Mouse (Mus musculus) lung, adult 2 months (tissue): ENCODE measurements around the gene Arfgap3. TPM values are rescaled to one million over a fixed set of nuclear protein-coding genes. Genes with fewer than 3 reads are reported as not detected.
"Not testable (repeated sequence)": the region's sequence is repeated elsewhere in the genome, so short reads cannot be mapped to it uniquely, and the experiment has no call there.

Experiments used
- DNase-seq: peaks from one replicate; pipeline ENCODE4 v3.0.0; 2022
- H3K4me1 ChIP-seq: fragments of 200-500 bp; 2 replicates; pipeline ENCODE4 v1.6.1; 2011; ENCODE audit warnings: low read length; ENCODE audit not compliant: control insufficient read depth, insufficient read depth
- H3K4me3 ChIP-seq: fragments of 200-500 bp; replicated peaks from 2 replicates; pipeline ENCODE3; 2011; ENCODE audit warnings: low read depth, mild to moderate bottlenecking, control low read depth, low read length; ENCODE audit errors: extremely low read depth
- CTCF ChIP-seq: fragments of 200-500 bp; IDR thresholded peaks from 2 replicates; pipeline ENCODE4 v1.5.1; 2011; ENCODE audit warnings: mild to moderate bottlenecking, low read length, control low read depth; ENCODE audit not compliant: insufficient read depth
- POLR2A ChIP-seq: fragments of 200-500 bp; IDR thresholded peaks from 2 replicates; pipeline ENCODE4 v1.6.1; 2011; ENCODE audit warnings: low read depth, mild to moderate bottlenecking, control low read depth, low read length, borderline replicate concordance; ENCODE audit errors: extremely low read depth
- WGBS: fragments of 180-500 bp; shearing (Covaris S2); methylation state at CpG from one replicate; pipeline ENCODE4 v1.1.7; 2018; 5-methylcytosine and 5-hydroxymethylcytosine counted together
- polyA plus RNA-seq: library from polyadenylated mRNA; depleted of rRNA; stranded (reverse); fragments of >200 nt; gene quantifications from 2 replicates; pipeline ENCODE4 v1.2.3, GENCODE M21; 2012; rRNA removed

Gene Arfgap3
- 27.2 and 31.1 TPM in 2 replicates for polyA plus RNA-seq

GRCm38 (mm10) chr15:83349954-83350711 is at the start of gene Arfgap3:
TSS of gene Arfgap3 (minus strand) at chr15:83350247.
- peak; percentile 92 for DNase-seq
- Histone ChIP-seq H3K4me3 (peak within 1 kb of the TSS; percentile 88), H3K4me1 (peaks cover 5% of the 10 kb centered on the region; the same call in 1 of the 2 replicates)
- no peak for TF ChIP-seq CTCF
- peak; percentile 48; the same call in 1 of the 2 replicates for TF ChIP-seq POLR2A
- WGBS = under 1% methylated on average over 60 of the region's 60 CpGs

DNA sequence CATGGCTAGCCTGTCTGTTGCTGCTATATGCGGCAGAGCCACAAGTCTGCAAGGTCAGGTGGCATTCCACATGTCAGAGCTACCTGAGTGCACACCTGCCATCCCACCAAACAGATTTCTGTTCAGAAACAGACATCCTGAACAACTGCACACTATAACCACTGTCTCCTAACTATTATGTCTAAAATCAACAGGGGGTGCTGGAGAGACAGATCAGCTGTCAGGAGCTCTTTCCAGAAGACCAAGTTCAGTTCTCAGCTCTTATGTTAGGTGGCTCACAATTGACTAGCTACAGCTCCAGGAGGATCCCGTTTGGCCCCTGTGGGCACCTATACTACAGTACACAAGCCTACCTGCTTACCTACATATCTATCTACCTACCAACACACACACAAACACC is 42.7 kb upstream of the Arfgap3 start:
- WGBS = 81% methylated on average over 2 of the region's 2 CpGs
- no peak for DNase-seq
- TF ChIP-seq POLR2A = no peak
- Histone ChIP-seq H3K4me1 (peaks cover 6% of the 10 kb centered on the region; the same call in 1 of the 2 replicates), H3K4me3 (no peak overlapping the region)

DNA sequence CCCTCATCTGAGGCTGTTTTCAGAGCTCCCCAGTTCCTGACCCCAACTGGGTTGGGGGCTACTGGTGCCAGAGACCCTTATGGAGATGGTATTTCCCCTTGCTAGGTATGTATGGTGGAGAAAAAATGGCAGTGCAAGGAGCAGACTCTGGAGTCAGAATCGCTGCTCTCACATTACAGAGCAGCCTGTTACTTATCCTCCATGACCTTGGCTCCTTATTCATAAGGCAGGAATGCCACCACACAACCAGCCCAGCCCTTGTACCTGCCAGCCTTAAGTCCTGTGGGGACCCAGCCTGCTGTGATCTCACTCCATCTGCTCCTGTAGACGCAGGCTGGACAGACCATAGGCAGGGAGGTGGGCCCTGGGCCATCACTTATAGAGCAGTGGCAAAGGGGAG is 37.9 kb upstream of the Arfgap3 start:
- TF ChIP-seq CTCF (no peak), POLR2A (no peak)
- DNase-seq = no peak
- Histone ChIP-seq H3K4me1 (no peaks in the 10 kb centered on the region), H3K4me3 (no peak overlapping the region)
- WGBS = 75% methylated on average over 2 of the region's 2 CpGs

GRCm38 (mm10) chr15:83383633-83384032 is 33.6 kb upstream of the Arfgap3 start:
- TF ChIP-seq CTCF = peak; percentile 54; the same call in 1 of the 2 replicates
- no peak for TF ChIP-seq POLR2A
- DNase-seq = no peak
- H3K4me3 ChIP-seq = no peak overlapping the region

DNA sequence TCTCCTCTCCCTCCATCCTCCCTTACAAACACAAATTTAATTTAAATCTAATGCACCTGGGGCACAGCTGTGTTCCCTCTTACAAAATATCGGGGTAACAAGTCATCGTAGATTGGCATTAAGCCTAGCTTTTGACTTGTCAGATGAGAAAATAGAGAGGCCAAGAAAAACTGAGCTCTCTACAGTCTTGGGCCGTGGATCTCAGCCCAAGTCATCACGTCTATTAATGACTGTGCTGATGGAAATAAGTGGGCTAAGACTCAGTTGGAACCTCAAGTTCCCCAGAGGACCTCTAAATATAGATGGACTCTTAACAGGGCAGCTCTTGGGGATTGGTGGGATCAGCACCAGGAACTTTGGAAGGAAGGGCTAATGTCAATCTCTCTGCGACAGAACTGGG is 33.1 kb upstream of the Arfgap3 start:
- Histone ChIP-seq H3K4me1 (no peaks in the 10 kb centered on the region), H3K4me3 (no peak overlapping the region)
- 79% methylated on average over 5 of the region's 5 CpGs for WGBS
- no peak for TF ChIP-seq POLR2A
- no peak for TF ChIP-seq CTCF
- DNase-seq = no peak

More at GRCm38 (mm10) chr15:83383633-83384032, 33.6 kb upstream of the Arfgap3 start:
- H3K4me1 ChIP-seq = no peaks in the 10 kb centered on the region
- WGBS = 67% methylated on average over 2 of the region's 2 CpGs

DNA sequence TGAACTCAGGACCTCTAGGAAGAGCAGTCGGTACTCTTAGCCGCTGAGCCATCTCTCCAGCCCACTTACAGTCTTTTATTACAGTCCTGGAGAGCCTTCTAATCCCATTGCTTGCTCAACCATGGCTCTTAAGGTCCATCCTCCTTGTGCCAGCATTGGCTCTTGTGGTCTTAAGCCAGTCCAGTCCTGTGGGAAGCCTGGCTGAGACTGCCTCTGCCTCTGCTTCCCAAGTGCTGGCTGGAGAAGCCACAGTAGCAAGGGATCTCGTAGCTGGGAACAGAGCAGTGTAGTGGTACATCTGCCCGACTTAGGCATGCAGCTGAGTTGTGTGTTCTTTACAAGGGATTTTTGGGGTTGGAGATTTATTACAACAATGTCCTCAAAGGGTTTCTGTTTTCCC is 32.4 kb upstream of the Arfgap3 start:
- TF ChIP-seq CTCF (no peak), POLR2A (no peak)
- no peak overlapping the region for H3K4me3 ChIP-seq
- WGBS = 88% methylated on average over 4 of the region's 4 CpGs
- no peaks in the 10 kb centered on the region for H3K4me1 ChIP-seq
- no peak for DNase-seq

- peaks cover 12% of the 10 kb centered on the region for H3K4me1 ChIP-seq
- DNase-seq = no peak
- 69% methylated on average over 4 of the region's 4 CpGs for WGBS
- TF ChIP-seq POLR2A (no peak), CTCF (no peak)
- H3K4me3 ChIP-seq = no peak overlapping the region
Measured at GRCm38 (mm10) chr15:83377153-83377552, 27.1 kb upstream of the Arfgap3 start.

DNA sequence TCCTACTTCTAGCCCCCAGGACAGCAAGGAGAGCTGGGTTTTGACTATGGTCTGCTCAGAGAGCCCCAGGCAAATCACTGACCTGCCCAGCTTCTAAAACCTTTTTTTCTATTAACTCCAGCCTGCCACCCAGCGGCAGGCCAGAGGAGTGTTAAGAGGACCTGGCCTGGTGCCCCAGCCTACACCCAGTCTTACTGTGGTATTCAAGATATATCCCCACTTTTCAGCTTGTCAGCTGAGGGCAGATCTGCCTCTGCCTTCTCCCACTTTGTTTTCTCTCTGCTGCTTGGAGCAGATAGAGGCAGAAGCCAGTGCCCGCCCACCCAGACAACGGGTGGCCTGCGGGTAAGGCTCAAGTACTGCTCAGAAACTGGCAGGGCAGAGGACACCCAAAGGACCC is 25.1 kb upstream of the Arfgap3 start:
- WGBS = 52% methylated on average over 4 of the region's 4 CpGs
- no peak overlapping the region for H3K4me3 ChIP-seq
- TF ChIP-seq CTCF = peak; percentile 64
- TF ChIP-seq POLR2A = no peak
- DNase-seq = peak; percentile 79
- H3K4me1 ChIP-seq = peaks cover 12% of the 10 kb centered on the region

- DNase-seq = no peak
- peaks cover 12% of the 10 kb centered on the region for H3K4me1 ChIP-seq
- no peak for TF ChIP-seq POLR2A
- no peak overlapping the region for H3K4me3 ChIP-seq
Measured at GRCm38 (mm10) chr15:83374076-83374475, 24.0 kb upstream of the Arfgap3 start.

DNA sequence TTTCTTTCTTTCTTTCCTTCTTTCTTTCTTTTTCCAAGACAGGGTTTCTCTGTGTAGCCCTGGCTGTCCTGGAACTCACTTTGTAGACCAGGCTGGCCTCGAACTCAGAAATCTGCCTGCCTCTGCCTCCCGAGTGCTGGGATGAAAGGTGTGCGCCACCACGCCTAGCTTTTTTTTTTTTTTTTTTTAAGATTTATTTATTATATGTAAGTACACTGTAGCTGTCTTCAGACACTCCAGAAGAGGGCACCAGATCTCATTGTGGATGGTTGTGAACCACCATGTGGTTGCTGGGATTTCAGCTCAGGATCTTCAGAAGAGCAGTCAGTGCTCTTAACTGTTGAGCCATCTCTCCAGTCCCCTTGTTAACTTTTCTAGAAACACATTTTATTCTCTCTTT is 18.7 kb upstream of the Arfgap3 start:
- 82% methylated on average over 4 of the region's 4 CpGs for WGBS
- DNase-seq, H3K4me3 ChIP-seq: not testable (repeated sequence)

More for the DNA sequence above, 18.7 kb upstream of the Arfgap3 start:
- not testable (repeated sequence) for H3K4me1 ChIP-seq
